Mouse (Mus musculus): ENCODE results near the gene Myo6. TPM values are rescaled to one million over a fixed set of nuclear protein-coding genes. Genes with fewer than 3 reads are reported as not detected.

The Myo6 gene
- polyA plus RNA-seq, 1 experiment: 6.0 TPM

- TF ChIP-seq POLR2A (IDR thresholded peaks at IDR 0.05; ENCODE audit: control insufficient read depth, extremely low read depth, insufficient read depth, low read length, poor library complexity): no peak
- no peak for TF ChIP-seq CTCF (IDR thresholded peaks at IDR 0.05; ENCODE audit: borderline replicate concordance, control insufficient read depth, extremely low read depth, insufficient read depth, low read length, poor library complexity)
- Histone ChIP-seq H3K4me3 (ENCODE audit: control insufficient read depth, insufficient read depth, low read length) (no peak overlapping the region), H3K4me1 (replicated peaks; ENCODE audit: control insufficient read depth, insufficient read depth, low read length) (peaks cover 14% of the 10 kb centered on the region), H3K36me3 (ENCODE audit: control insufficient read depth, insufficient read depth, low read length) (no peaks in the 10 kb centered on the region), H3K27me3 (ENCODE audit: control insufficient read depth, insufficient read depth, low read length) (no peaks in the 10 kb centered on the region), H3K27ac (ENCODE audit: control insufficient read depth, insufficient read depth, low read length) (no peak overlapping the region)
- DNase-seq: no peak
- 14% methylated on average over 6 of the region's 6 CpGs for WGBS
These were observed 179.7 kb downstream of the Myo6 start for GRCm38 (mm10) chr9:80344451-80345000.

GRCm38 (mm10) chr9:80351295-80351677 is 186.5 kb downstream of the Myo6 start:
- TF ChIP-seq CTCF (IDR thresholded peaks at IDR 0.05; ENCODE audit: borderline replicate concordance, control insufficient read depth, extremely low read depth, insufficient read depth, low read length, poor library complexity) (no peak), POLR2A (IDR thresholded peaks at IDR 0.05; ENCODE audit: control insufficient read depth, extremely low read depth, insufficient read depth, low read length, poor library complexity) (no peak)
- no peak for DNase-seq
- whole genome bisulfite sequencing: 86% methylated on average over 7 of the region's 7 CpGs
- H3K4me1 ChIP-seq (replicated peaks; ENCODE audit: control insufficient read depth, insufficient read depth, low read length): no peaks in the 10 kb centered on the region
- no peaks in the 10 kb centered on the region for H3K36me3 ChIP-seq (ENCODE audit: control insufficient read depth, insufficient read depth, low read length)
- no peak overlapping the region for H3K27ac ChIP-seq (ENCODE audit: control insufficient read depth, insufficient read depth, low read length)
- no peak overlapping the region for H3K4me3 ChIP-seq (ENCODE audit: control insufficient read depth, insufficient read depth, low read length)
- no peaks in the 10 kb centered on the region for H3K27me3 ChIP-seq (ENCODE audit: control insufficient read depth, insufficient read depth, low read length)

- H3K27me3 ChIP-seq (ENCODE audit: control insufficient read depth, insufficient read depth, low read length): no peaks in the 10 kb centered on the region
- TF ChIP-seq CTCF (IDR thresholded peaks at IDR 0.05; ENCODE audit: borderline replicate concordance, control insufficient read depth, extremely low read depth, insufficient read depth, low read length, poor library complexity) (no peak), POLR2A (IDR thresholded peaks at IDR 0.05; ENCODE audit: control insufficient read depth, extremely low read depth, insufficient read depth, low read length, poor library complexity) (no peak)
- no peak overlapping the region for H3K27ac ChIP-seq (ENCODE audit: control insufficient read depth, insufficient read depth, low read length)
- no peaks in the 10 kb centered on the region for H3K4me1 ChIP-seq (replicated peaks; ENCODE audit: control insufficient read depth, insufficient read depth, low read length)
- DNase-seq: no peak
- whole genome bisulfite sequencing: 80% methylated on average over 20 of the region's 20 CpGs
- H3K4me3 ChIP-seq (ENCODE audit: control insufficient read depth, insufficient read depth, low read length): no peak overlapping the region
- H3K36me3 ChIP-seq (ENCODE audit: control insufficient read depth, insufficient read depth, low read length): no peaks in the 10 kb centered on the region
These were observed 187.0 kb downstream of the Myo6 start for GRCm38 (mm10) chr9:80351678-80352331.

DNA sequence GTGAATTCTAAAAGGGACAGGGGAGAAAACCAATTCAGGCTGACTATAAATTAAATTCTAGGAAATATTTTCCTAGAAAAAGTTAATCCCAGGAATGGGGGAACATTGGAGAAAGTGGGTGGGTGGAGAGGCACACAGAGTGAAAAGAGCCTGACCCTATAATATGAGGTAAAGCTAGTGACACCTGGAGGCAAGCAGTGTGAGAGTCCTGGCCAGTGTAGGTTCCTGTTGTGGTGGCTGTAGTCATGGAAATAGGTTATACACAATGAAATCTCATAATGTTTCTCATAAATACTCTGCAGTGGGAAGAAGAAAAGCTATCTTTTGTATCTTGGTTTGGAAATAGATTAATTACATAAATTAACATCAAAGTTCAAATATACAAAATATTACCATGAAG is 195.2 kb downstream of the Myo6 start:
- no peak for DNase-seq
- Histone ChIP-seq H3K27ac (ENCODE audit: control insufficient read depth, insufficient read depth, low read length) (no peak overlapping the region), H3K27me3 (ENCODE audit: control insufficient read depth, insufficient read depth, low read length) (no peaks in the 10 kb centered on the region), H3K4me1 (replicated peaks; ENCODE audit: control insufficient read depth, insufficient read depth, low read length) (no peaks in the 10 kb centered on the region), H3K4me3 (ENCODE audit: control insufficient read depth, insufficient read depth, low read length) (no peak overlapping the region), H3K36me3 (ENCODE audit: control insufficient read depth, insufficient read depth, low read length) (no peaks in the 10 kb centered on the region)
- no peak for TF ChIP-seq CTCF (IDR thresholded peaks at IDR 0.05; ENCODE audit: borderline replicate concordance, control insufficient read depth, extremely low read depth, insufficient read depth, low read length, poor library complexity)
- no peak for TF ChIP-seq POLR2A (IDR thresholded peaks at IDR 0.05; ENCODE audit: control insufficient read depth, extremely low read depth, insufficient read depth, low read length, poor library complexity)

Other genes with a start within 250 kb of the Myo6 start
- gene Filip1, start 152.2 kb upstream of the Myo6 start, polyA plus RNA-seq (2012; rRNA removed): 0.51 and 0.90 TPM in 2 replicates
- 29.7 and 39.4 TPM in 2 replicates for gene Senp6, start 98.1 kb upstream of the Myo6 start, polyA plus RNA-seq (2012; rRNA removed)